Mouse (Mus musculus): ENCODE measurements at regions not wholly inside any gene's neighbourhood (a gene's known extent, or its start where the extent isn't known, plus 50 kb on each side); places are given as distances from the start of the nearest gene placed in this dataset.

- H3K4me3 ChIP-seq (replicated peaks), result no peak overlapping the region
- H3K36me3 ChIP-seq (replicated peaks; ENCODE audit: low read length), result no peaks in the 10 kb centered on the region
- no peak for TF ChIP-seq FLI1 (IDR thresholded peaks at IDR 0.05; ENCODE audit: low read length)
- no peak for TF ChIP-seq GATA1 (IDR thresholded peaks at IDR 0.05; ENCODE audit: borderline replicate concordance, low read length)
- no peaks in the 10 kb centered on the region for H3K4me1 ChIP-seq
- H3K27me3 ChIP-seq (replicated peaks), result peaks cover 55% of the 10 kb centered on the region
- no peaks in the 10 kb centered on the region for H3K9me3 ChIP-seq
Observed at GRCm38 (mm10) chrX:11512439-11512838, 184.8 kb downstream of the H2al1j start.

- Histone ChIP-seq H3K36me3 (replicated peaks; ENCODE audit: low read length) (no peaks in the 10 kb centered on the region), H3K9me3 (no peaks in the 10 kb centered on the region), H3K4me1 (no peaks in the 10 kb centered on the region), H3K27me3 (replicated peaks) (peaks cover 56% of the 10 kb centered on the region), H3K4me3 (replicated peaks) (no peak overlapping the region)
- TF ChIP-seq GATA1 (IDR thresholded peaks at IDR 0.05; ENCODE audit: borderline replicate concordance, low read length) (no peak), FLI1 (IDR thresholded peaks at IDR 0.05; ENCODE audit: low read length) (no peak)
Observed at GRCm38 (mm10) chrX:11512928-11513327, 185.3 kb downstream of the H2al1j start.

GRCm38 (mm10) chrX:11523791-11524190 is 196.2 kb downstream of the H2al1j start:
- H3K4me1 ChIP-seq, result no peaks in the 10 kb centered on the region
- TF ChIP-seq FLI1 (IDR thresholded peaks at IDR 0.05; ENCODE audit: low read length) (no peak), GATA1 (IDR thresholded peaks at IDR 0.05; ENCODE audit: borderline replicate concordance, low read length) (no peak)
- peaks cover 3% of the 10 kb centered on the region; the same call in 1 of the 2 replicates for H3K9me3 ChIP-seq
- no peak overlapping the region for H3K4me3 ChIP-seq (replicated peaks)
- H3K27me3 ChIP-seq (replicated peaks), result peaks cover 65% of the 10 kb centered on the region
- H3K36me3 ChIP-seq (replicated peaks; ENCODE audit: low read length), result no peaks in the 10 kb centered on the region

GRCm38 (mm10) chrX:11525326-11525725 is 197.7 kb downstream of the H2al1j start:
- peaks cover 62% of the 10 kb centered on the region for H3K27me3 ChIP-seq (replicated peaks)
- no peaks in the 10 kb centered on the region for H3K4me1 ChIP-seq
- H3K4me3 ChIP-seq (replicated peaks), result no peak overlapping the region
- H3K36me3 ChIP-seq (replicated peaks; ENCODE audit: low read length), result no peaks in the 10 kb centered on the region
- TF ChIP-seq FLI1 (IDR thresholded peaks at IDR 0.05; ENCODE audit: low read length) (no peak), GATA1 (IDR thresholded peaks at IDR 0.05; ENCODE audit: borderline replicate concordance, low read length) (no peak)
- peaks cover 3% of the 10 kb centered on the region; the same call in 1 of the 2 replicates for H3K9me3 ChIP-seq

- Histone ChIP-seq H3K9me3 (peaks cover 3% of the 10 kb centered on the region; the same call in 1 of the 2 replicates), H3K27me3 (replicated peaks) (peaks cover 64% of the 10 kb centered on the region), H3K4me3 (replicated peaks) (no peak overlapping the region), H3K4me1 (no peaks in the 10 kb centered on the region), H3K36me3 (replicated peaks; ENCODE audit: low read length) (no peaks in the 10 kb centered on the region)
- TF ChIP-seq FLI1 (IDR thresholded peaks at IDR 0.05; ENCODE audit: low read length), result no peak
- no peak for TF ChIP-seq GATA1 (IDR thresholded peaks at IDR 0.05; ENCODE audit: borderline replicate concordance, low read length)
Observed at GRCm38 (mm10) chrX:11528589-11528988, 201.0 kb downstream of the H2al1j start.

- TF ChIP-seq FLI1 (IDR thresholded peaks at IDR 0.05; ENCODE audit: low read length) (no peak), GATA1 (IDR thresholded peaks at IDR 0.05; ENCODE audit: borderline replicate concordance, low read length) (no peak)
- no peak overlapping the region for H3K4me3 ChIP-seq (replicated peaks)
- H3K27me3 ChIP-seq (replicated peaks), result peaks cover 63% of the 10 kb centered on the region
- no peaks in the 10 kb centered on the region for H3K4me1 ChIP-seq
- peaks cover 3% of the 10 kb centered on the region; the same call in 1 of the 2 replicates for H3K9me3 ChIP-seq
- no peaks in the 10 kb centered on the region for H3K36me3 ChIP-seq (replicated peaks; ENCODE audit: low read length)
Observed at GRCm38 (mm10) chrX:11529221-11529620, 201.6 kb downstream of the H2al1j start.

- H3K36me3 ChIP-seq (replicated peaks; ENCODE audit: low read length), result no peaks in the 10 kb centered on the region
- no peaks in the 10 kb centered on the region for H3K9me3 ChIP-seq
Observed at GRCm38 (mm10) chrX:11532817-11533216, 205.2 kb downstream of the H2al1j start.

GRCm38 (mm10) chrX:11533871-11534270 is 206.2 kb downstream of the H2al1j start:
- no peaks in the 10 kb centered on the region for H3K4me1 ChIP-seq
- no peak for TF ChIP-seq FLI1 (IDR thresholded peaks at IDR 0.05; ENCODE audit: low read length)
- TF ChIP-seq GATA1 (IDR thresholded peaks at IDR 0.05; ENCODE audit: borderline replicate concordance, low read length), result no peak
- peaks cover 44% of the 10 kb centered on the region for H3K27me3 ChIP-seq (replicated peaks)
- no peaks in the 10 kb centered on the region for H3K9me3 ChIP-seq
- no peaks in the 10 kb centered on the region for H3K36me3 ChIP-seq (replicated peaks; ENCODE audit: low read length)
- no peak overlapping the region for H3K4me3 ChIP-seq (replicated peaks)

More at GRCm38 (mm10) chrX:11532817-11533216, 205.2 kb downstream of the H2al1j start:
- Histone ChIP-seq H3K27me3 (replicated peaks) (peaks cover 50% of the 10 kb centered on the region), H3K4me1 (no peaks in the 10 kb centered on the region), H3K4me3 (replicated peaks) (no peak overlapping the region)
- TF ChIP-seq FLI1 (IDR thresholded peaks at IDR 0.05; ENCODE audit: low read length) (no peak), GATA1 (IDR thresholded peaks at IDR 0.05; ENCODE audit: borderline replicate concordance, low read length) (no peak)

- H3K4me1 ChIP-seq, result no peaks in the 10 kb centered on the region
Observed at GRCm38 (mm10) chrX:11541011-11541410, 213.4 kb downstream of the H2al1j start.

GRCm38 (mm10) chrX:11550164-11550851 is 222.7 kb downstream of the H2al1j start:
- no peak for TF ChIP-seq GATA1 (IDR thresholded peaks at IDR 0.05; ENCODE audit: borderline replicate concordance, low read length)
- TF ChIP-seq FLI1 (IDR thresholded peaks at IDR 0.05; ENCODE audit: low read length), result no peak

More at GRCm38 (mm10) chrX:11541011-11541410, 213.4 kb downstream of the H2al1j start:
- H3K4me3 ChIP-seq (replicated peaks), result no peak overlapping the region
- no peak for TF ChIP-seq FLI1 (IDR thresholded peaks at IDR 0.05; ENCODE audit: low read length)
- no peaks in the 10 kb centered on the region for H3K36me3 ChIP-seq (replicated peaks; ENCODE audit: low read length)
- H3K27me3 ChIP-seq (replicated peaks), result peaks cover 35% of the 10 kb centered on the region
- no peaks in the 10 kb centered on the region for H3K9me3 ChIP-seq

More at GRCm38 (mm10) chrX:11550164-11550851, 222.7 kb downstream of the H2al1j start:
- peaks cover 9% of the 10 kb centered on the region; the same call in 1 of the 2 replicates for H3K9me3 ChIP-seq
- peaks cover 66% of the 10 kb centered on the region for H3K27me3 ChIP-seq (replicated peaks)
- H3K36me3 ChIP-seq (replicated peaks; ENCODE audit: low read length), result no peaks in the 10 kb centered on the region
- H3K4me1 ChIP-seq, result no peaks in the 10 kb centered on the region
- no peak overlapping the region for H3K4me3 ChIP-seq (replicated peaks)
